Mouse (Mus musculus): Measurements from ENCODE around the gene Sdf4. TPM values are rescaled to one million over a fixed set of nuclear protein-coding genes. Genes with fewer than 3 reads are reported as not detected.

Gene Sdf4
- total RNA-seq, 2 experiments from 2014 or later, result 87.9 to 96.0 TPM

DNA sequence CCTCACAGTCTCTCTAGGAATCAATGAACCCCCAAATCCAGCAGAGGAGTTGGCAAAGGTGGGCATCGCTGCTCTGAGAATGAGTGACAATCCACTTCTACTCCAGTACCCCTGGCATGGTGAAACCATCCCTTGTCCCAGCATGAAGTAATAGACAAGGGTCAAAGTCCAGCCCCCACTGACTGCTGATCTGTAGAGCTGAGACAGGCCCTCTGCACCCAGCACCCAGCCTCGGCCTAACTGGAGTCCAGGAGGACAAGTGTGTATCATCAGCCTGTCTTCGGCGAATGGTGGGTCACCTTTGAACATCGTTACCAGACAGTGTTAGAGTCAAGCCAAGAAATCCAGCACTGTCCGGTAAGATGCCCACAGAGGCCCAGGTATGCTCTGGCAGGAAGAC, 61.9 kb downstream of the Sdf4 start:
- no peak for DNase-seq

GRCm38 (mm10) chr4:156055173-156055572, 62.5 kb downstream of the Sdf4 start:
- no peak for DNase-seq

- DNase-seq, result no peak
Observed at GRCm38 (mm10) chr4:156057702-156058101, 65.0 kb downstream of the Sdf4 start.

GRCm38 (mm10) chr4:156058826-156059225, 66.2 kb downstream of the Sdf4 start:
- no peak for DNase-seq

- DNase-seq, result no peak
Observed at GRCm38 (mm10) chr4:156059261-156059660, 66.6 kb downstream of the Sdf4 start, which contains the start of gene Ttll10. Gene Ttll10, minus strand, starts transcription at chr4:156059414.

DNA sequence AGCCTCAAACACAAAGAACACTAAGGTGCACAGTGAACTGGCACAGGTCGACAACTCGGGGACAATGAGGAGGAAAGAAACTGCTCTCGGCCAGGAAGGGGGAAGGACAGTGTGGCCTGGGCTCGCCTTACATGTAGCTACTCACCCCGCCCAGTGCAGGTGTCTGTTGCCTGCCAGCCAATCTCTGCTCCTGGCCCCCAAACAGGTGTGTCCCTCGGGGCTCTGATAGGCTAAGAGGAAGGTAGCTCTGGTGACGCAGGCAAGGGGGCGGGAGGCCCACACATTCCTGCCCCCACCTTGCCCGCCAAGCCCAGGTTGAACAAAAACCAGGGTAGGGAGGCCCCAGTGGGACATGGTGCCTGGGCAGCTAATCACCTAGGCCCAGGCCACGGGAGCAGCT, 67.0 kb downstream of the Sdf4 start:
- no peak for DNase-seq

Small RNA genes within 50 kb of the gene (microRNA-seq; reads per million reads assigned to microRNA genes)
- gene Mir200a, result 1.5 to 4.5 reads per million in 2 experiments
- gene Mir200b, result 0.50 to 7.6 reads per million in 2 experiments
- 3.3 to 10.8 reads per million in 2 experiments for gene Mir429

Other genes starting within 250 kb of the Sdf4 start
- 10 to 100 TPM; 30.4 to 39.3 TPM for gene Atad3a, start 231.8 kb upstream of the Sdf4 start, total RNA-seq (2021)
- gene Vwa1, start 218.2 kb upstream of the Sdf4 start, total RNA-seq (2021), result 10 to 100 TPM; 16.8 to 21.5 TPM
- 1 to 10 TPM; 2.4 to 4.0 TPM for gene Tmem88b, start 207.0 kb upstream of the Sdf4 start, total RNA-seq (2021)
- gene Ankrd65, start 202.4 kb upstream of the Sdf4 start, total RNA-seq (2021), result not detected
- gene Mrpl20, start 190.0 kb upstream of the Sdf4 start, total RNA-seq (2021), result 10 to 100 TPM; 56.6 to 58.0 TPM
- 10 to 100 TPM; 31.0 to 47.8 TPM for gene Ccnl2, start 180.4 kb upstream of the Sdf4 start, total RNA-seq (2021)
- gene Aurkaip1, start 161.6 kb upstream of the Sdf4 start, total RNA-seq (2021), result 10 to 100 TPM; 85.0 to 93.2 TPM
- gene Mxra8, start 153.2 kb upstream of the Sdf4 start, total RNA-seq (2021), result 100 to 1,000 TPM; 112 to 136 TPM
- gene Dvl1, start 145.5 kb upstream of the Sdf4 start, total RNA-seq (2021), result 10 to 100 TPM; 96.4 to 99.6 TPM
- gene Tas1r3, start 129.5 kb upstream of the Sdf4 start, total RNA-seq (2021), result under 1 TPM; 0.11 to 0.26 TPM
- 10 to 100 TPM; 13.6 to 20.5 TPM for gene Cptp, start 123.4 kb upstream of the Sdf4 start, total RNA-seq (2021)
- 10 to 100 TPM; 18.9 to 21.7 TPM for gene Ints11, start 123.3 kb upstream of the Sdf4 start, total RNA-seq (2021)
- gene Pusl1, start 101.1 kb upstream of the Sdf4 start, total RNA-seq (2021), result 10 to 100 TPM; 16.9 to 23.6 TPM
- gene Acap3, start 101.0 kb upstream of the Sdf4 start, total RNA-seq (2021), result 10 to 100 TPM; 13.8 to 23.1 TPM
- gene Ube2j2, start 49.0 kb upstream of the Sdf4 start, total RNA-seq (2021), result 10 to 100 TPM; 62.1 to 67.2 TPM
- gene C1qtnf12, start 30.6 kb upstream of the Sdf4 start, total RNA-seq (2021), result 10 to 100 TPM; 20.8 to 23.1 TPM
- 1 to 10 TPM; 3.1 to 3.8 TPM for gene B3galt6, start 223 bp upstream of the Sdf4 start, total RNA-seq (2021)
- under 1 TPM; 0.31 to 0.93 TPM for gene Tnfrsf4, start 21.0 kb downstream of the Sdf4 start, total RNA-seq (2021)
- gene Tnfrsf18, start 33.3 kb downstream of the Sdf4 start, total RNA-seq (2021), result under 1 TPM in 1 of 2 experiments, not detected in 1; 0.36 TPM
- gene Ttll10, start 66.5 kb downstream of the Sdf4 start, total RNA-seq (2021), result not detected
- 1 to 10 TPM; 3.0 to 5.8 TPM for gene 9430015G10Rik, start 117.1 kb downstream of the Sdf4 start, total RNA-seq (2021)
- under 1 TPM; 0.14 to 0.16 TPM for gene Rnf223, start 137.6 kb downstream of the Sdf4 start, total RNA-seq (2021)
- 10 to 100 TPM; 31.4 to 40.8 TPM for gene Agrn, start 204.6 kb downstream of the Sdf4 start, total RNA-seq (2021)
- under 1 TPM in 1 of 2 experiments, not detected in 1; 0.33 TPM for gene Isg15, start 207.9 kb downstream of the Sdf4 start, total RNA-seq (2021)
- 1 to 10 TPM; 2.7 to 3.2 TPM for gene AW011738, start 210.4 kb downstream of the Sdf4 start, total RNA-seq (2021)
- gene Perm1, start 223.0 kb downstream of the Sdf4 start, total RNA-seq (2021), result 10 to 100 TPM; 41.4 to 50.3 TPM
- 1 to 10 TPM; 6.5 to 8.7 TPM for gene Plekhn1, start 242.0 kb downstream of the Sdf4 start, total RNA-seq (2021)
- 10 to 100 TPM; 28.3 to 31.8 TPM for gene Noc2l, start 243.1 kb downstream of the Sdf4 start, total RNA-seq (2021)